Mouse (Mus musculus) liver, postnatal 0 days (tissue): ENCODE data around the gene Arf4.

Experiments
- CTCF ChIP-seq: sonication (generic); IDR thresholded peaks from 2 replicates; pipeline ENCODE4 v1.5.1; 2016; ENCODE audit warnings: antibody characterized with exemption, low read depth
- EP300 ChIP-seq: IDR thresholded peaks from 2 replicates; pipeline ENCODE4 v1.6.1; 2016; ENCODE audit warnings: antibody characterized with exemption, low read depth, mild to moderate bottlenecking

- TF ChIP-seq CTCF (no peak), EP300 (no peak)
Observed at GRCm38 (mm10) chr14:26639251-26639650, 1.4 kb downstream of the Arf4 start.
